Mouse (Mus musculus) 416B (cell line): ENCODE data around the gene Gm10382.

Source experiments
- DNase-seq: peaks from one replicate; pipeline ENCODE4 v3.0.0; 2011; ENCODE audit warnings: low read depth

Gm10382 gene

DNA sequence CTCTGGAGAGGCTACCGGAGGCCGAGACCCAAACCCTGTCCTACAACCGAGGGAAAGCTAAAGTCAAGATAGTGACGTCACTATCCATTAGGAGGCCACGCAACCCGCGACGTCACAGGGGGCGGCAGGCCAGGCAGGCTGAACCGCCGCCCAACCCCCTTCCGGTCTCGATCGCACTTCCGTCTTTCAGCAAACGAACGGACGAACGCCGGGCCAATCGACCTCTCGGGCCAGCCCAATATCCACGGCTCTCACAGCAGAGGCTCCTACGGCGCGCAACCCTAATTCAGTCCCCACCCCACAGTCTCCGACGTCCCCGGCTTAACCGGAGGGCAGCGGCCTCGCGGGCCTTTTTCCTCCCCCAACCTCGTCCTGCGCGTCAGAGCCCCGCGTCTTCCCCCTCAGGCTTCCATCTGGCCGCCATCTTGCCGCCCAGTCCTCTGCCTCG lies at the start of gene Gm10382:
Gm10382 (plus strand) TSS at position 192 of the 448 bp plus-strand sequence.
- DNase-seq = peak; percentile 95

DNA sequence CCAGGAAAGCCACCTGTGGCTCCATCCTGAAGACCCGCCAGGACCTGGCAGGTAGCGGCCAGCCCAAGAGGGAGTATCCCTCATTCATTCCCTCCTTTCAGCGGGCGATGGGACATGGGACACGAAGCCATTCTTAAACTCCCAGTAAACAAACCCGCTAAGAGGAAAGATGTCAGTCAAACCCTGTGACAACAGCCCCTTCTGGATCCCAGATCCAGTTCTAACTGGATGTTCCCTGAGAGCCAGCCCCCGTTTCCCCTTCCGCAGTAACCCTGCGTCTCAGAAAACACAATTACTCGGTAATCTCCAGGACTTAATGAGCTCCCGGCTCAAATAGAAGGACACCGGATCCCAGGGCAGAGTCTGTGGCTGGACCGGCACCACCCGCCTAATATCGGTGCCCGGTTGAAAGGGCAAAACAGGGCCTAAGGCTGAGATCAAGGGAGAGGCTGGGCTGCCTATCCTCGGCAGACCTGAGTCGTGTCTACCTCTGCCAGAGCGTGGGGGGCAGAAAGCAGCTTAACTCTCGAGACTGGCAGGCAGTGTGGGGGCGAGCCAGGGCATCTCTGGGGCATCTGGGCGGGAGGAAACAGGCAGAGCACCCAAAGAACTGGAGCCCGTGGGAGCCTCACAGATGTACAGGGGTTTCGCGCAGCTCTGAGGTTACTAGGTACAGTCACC lies 49.1 kb upstream of the Gm10382 start:
- peak; percentile 71 for DNase-seq

DNA sequence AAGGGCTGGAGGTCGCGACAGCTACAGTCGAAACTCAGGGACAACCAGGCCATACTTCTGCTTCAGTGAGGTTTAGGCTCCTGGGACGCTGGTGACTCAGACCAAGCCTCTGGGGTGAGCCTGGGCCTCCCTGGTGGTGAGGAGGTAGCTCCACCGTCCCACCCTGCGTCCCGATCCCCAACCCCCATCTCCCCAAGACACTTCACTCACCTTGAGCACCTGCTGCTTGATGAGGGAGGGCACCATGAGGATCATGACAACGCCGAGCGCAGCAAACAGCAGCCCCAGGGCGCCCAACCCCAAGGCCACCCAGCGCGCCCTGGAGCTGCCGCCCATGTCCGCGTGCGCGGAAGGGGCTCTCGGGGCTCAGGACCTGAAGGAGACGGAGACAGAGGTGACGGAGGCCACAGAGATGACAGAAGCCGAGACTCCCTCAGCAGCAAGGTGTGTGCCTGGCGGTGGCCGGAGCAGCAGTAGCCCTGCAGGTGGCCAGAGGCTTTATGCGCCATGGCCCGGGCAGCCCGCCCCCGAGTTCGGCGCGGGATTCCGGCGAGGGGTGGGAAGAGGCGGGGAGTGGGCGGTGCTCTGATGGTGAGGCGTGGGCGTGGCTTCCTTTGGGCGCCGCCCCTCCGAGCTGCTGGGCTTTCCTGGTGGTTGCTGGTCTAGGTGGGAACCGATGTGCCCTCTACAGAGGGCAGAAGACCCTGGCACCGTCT lies 48.4 kb upstream of the Gm10382 start, which contains the start of gene Scarb1:
Scarb1 (minus strand) TSS at position 548 of the 716 bp plus-strand sequence.
- DNase-seq = peak; percentile 91

DNA sequence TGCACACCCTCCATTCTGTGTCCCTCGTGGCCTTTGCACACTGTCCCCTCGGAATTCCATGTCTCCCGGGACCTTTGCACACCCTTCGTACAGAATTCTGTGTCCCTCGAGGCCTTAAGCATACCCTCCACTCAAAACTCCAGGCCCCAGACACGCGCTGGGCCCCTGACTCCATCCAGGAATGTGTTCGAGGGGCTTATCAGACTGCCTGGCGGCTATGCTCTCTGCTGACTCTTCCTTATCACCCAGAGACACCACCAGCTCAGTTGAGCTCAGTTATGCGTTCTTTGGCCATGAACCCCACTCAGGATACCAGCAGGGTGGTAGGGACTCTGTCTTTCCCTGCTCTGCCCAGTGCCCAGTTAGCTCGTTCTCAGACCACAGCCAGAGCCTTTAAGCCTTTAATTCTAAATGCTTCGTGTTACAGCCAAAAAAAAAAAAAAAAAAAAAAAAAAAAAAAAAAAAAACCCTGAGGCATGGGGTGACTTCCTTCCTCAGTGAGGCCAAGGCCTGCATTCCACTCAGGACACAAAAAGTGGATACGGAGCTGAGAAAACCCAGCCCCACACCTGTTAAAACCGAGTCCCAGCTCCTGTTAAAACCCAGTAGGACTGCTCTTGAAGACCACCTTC lies 47.5 kb upstream of the Gm10382 start:
- DNase-seq = no peak

DNA sequence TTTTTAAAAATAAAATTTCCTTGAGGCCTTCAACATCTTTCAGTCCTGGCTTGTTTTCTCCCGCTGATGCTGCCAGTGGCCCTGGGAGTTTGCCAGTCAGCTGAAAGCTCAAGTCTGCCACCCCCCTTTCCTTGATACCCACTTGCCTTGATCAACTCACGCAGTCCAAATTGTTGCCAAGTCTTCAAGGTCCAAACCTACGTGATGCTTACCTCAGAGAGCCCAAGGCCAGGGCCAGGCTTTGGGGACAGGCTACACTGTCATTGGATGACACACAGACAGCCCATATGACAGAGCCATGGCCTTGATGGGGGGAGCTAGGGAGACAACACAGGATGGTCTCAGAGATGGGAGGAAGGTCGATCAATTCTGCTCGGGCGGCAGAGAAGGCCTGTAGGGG lies 44.8 kb upstream of the Gm10382 start:
- DNase-seq = no peak

- no peak for DNase-seq
These were observed 41.1 kb upstream of the Gm10382 start for GRCm38 (mm10) chr5:125348067-125348466.

GRCm38 (mm10) chr5:125348487-125348886 lies 40.6 kb upstream of the Gm10382 start:
- peak; percentile 88 for DNase-seq

GRCm38 (mm10) chr5:125349391-125349790 lies 39.7 kb upstream of the Gm10382 start:
- DNase-seq = no peak

- DNase-seq = no peak
These were observed 38.1 kb upstream of the Gm10382 start for GRCm38 (mm10) chr5:125351057-125351456.

GRCm38 (mm10) chr5:125351939-125352338 lies 37.2 kb upstream of the Gm10382 start:
- peak; percentile 88 for DNase-seq

DNA sequence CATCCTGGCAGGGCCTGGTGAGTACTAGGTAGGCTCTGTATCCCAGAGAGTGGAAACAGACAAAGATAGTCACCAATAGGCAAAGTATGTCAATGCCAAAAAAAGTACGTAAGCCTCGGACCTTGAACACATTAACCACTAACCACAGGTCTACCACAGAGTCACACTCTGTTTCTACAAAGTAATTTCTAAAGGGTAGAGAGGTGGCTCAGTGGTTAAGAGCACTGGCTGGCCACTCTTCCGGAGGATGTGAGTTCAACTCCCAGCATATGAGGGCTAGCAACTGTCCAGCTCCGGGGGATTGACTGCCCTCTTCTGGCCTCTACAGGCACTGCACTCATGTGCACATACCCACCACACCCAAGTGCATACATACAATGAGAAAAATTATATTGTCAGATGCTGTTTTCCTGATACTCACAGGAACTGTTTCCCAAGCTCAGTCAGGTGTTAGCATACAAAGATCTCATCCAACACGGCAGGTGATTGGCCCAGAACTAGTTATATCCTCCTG lies 36.3 kb upstream of the Gm10382 start:
- DNase-seq = peak; percentile 97

GRCm38 (mm10) chr5:125354885-125355492 lies 34.1 kb upstream of the Gm10382 start:
- DNase-seq = no peak

- DNase-seq = no peak
These were observed 33.5 kb upstream of the Gm10382 start for GRCm38 (mm10) chr5:125355650-125356049.

DNA sequence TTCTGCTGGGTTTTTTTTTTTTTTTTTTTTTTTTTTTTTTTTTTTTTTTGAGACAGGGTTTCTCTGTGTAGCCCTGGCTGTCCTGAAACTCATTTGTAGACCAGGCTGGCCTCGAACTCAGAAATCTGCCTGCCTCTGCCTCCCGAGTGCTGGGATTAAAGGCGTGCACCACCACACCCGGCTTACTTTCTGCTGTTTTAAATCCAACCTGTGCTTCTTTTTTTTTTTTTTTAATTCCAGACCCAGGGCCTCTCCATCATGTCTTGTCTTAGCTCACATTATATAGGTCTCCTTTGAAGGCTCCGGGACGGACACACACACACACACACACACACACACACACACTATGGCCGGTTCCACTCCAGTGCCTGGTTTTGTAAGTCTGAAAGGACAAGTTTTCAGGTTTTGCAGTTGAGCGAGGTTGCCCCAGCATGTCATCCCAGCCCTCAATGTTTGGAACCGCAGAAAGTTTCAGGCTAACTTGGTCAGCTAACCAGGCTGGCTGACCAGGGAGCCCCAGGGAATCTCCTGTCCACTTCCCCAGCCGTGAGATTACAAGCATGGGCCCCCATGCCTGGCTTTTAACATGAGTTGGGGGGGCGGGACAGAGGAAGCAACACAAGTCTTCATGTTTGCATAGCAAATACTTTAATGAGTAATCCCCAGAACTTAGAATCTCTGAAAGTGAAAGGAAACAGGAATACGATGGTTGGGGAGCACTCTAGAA lies 31.4 kb upstream of the Gm10382 start:
- no peak for DNase-seq

DNA sequence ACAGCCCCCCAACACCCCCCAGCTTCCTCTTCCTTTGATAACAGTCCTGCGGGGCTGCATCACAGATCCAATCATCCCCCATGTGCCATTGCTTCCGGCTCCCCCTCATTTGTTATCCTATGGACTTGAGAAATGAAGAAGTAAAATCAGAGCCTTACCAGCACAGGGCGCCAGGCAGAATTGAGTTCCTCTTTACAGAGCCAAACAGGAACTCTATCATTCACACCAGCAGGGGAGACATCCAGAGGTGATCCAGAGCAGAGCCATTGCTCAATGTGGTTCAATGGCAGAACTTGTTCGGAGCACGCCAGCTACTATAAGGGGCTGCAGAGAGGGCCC lies 30.9 kb upstream of the Gm10382 start:
- DNase-seq = peak; percentile 95

DNA sequence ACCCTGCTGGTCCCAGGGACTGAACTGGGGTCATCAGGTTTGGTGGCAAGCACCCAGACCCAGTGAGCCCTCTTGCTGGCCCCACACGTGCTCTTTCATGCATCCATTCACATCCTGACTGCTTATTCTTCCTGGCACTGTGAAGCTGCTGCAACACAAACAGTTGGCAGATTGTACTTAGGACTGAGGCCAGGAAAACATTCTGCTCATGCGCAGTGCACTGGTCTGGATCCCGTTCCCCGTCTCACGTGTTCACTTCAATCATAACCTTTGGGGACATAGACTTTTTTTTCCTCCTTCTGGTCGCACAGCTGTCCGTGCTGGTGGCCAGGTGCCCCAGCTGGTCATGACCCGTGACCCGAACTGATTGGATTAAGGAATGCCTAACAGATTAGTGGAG lies 28.6 kb upstream of the Gm10382 start:
- DNase-seq = no peak

- peak; percentile 91 for DNase-seq
These were observed 28.1 kb upstream of the Gm10382 start for GRCm38 (mm10) chr5:125360981-125361510.

DNA sequence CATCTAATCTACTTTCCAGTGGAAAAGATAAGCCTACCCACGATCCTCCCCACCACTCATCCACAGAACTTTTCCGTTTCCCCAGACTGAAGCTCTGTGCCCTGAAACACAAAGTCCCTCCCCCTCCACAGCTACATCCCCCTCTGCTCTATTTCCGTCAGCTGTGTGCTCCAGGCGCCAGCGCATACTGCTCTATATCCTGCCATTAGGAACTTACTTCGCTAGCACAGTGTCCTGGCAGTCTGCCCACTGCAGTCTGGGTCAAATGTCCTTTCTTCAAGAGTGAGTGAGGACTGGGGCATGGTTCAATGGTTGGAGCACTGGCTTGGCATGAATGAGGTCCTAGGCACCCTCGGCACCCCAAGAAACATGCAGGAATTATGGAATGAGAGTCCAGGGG lies 25.2 kb upstream of the Gm10382 start:
- DNase-seq = peak; percentile 83

GRCm38 (mm10) chr5:125364851-125365429 lies 24.2 kb upstream of the Gm10382 start:
- no peak for DNase-seq

- peak; percentile 88 for DNase-seq
These were observed 21.0 kb upstream of the Gm10382 start for GRCm38 (mm10) chr5:125368156-125368555.

GRCm38 (mm10) chr5:125368568-125368967 lies 20.6 kb upstream of the Gm10382 start:
- DNase-seq = peak; percentile 96
